In genomic region chr13:113820176-113820575, GRCm38 (mm10) we compare ENCODE assay signal across 34 mouse cellular contexts.
"Had no signal": no experiment of that assay in that cellular context is flagged by ENCODE, and none has a peak within 500 bp of the region (broad histone marks: within the 10 kb centered on the region; RNA-seq: fewer than 3 reads in every experiment).

No protein-coding gene starts in this region.

- H3K27me3 ChIP-seq: heart, embryonic 12.5 days; heart, embryonic 13.5 days; heart, embryonic 15.5 days; hindbrain, embryonic 12.5 days; hindbrain, embryonic 13.5 days; hindbrain, embryonic 15.5 days; intestine, embryonic 15.5 days; kidney, embryonic 15.5 days had no signal

- H3K27ac ChIP-seq: heart, embryonic 10.5 days; heart, embryonic 13.5 days; heart, embryonic 15.5 days; hindbrain, embryonic 10.5 days; hindbrain, embryonic 12.5 days; hindbrain, embryonic 13.5 days; hindbrain, embryonic 14.5 days; hindbrain, embryonic 15.5 days; hindbrain, postnatal 0 days; intestine, embryonic 15.5 days; kidney, embryonic 15.5 days; kidney, postnatal 0 days had no signal

- H3K36me3 ChIP-seq: heart, embryonic 10.5 days; heart, embryonic 12.5 days; heart, embryonic 13.5 days; heart, embryonic 15.5 days; hindbrain, embryonic 10.5 days; hindbrain, embryonic 12.5 days; hindbrain, embryonic 13.5 days; hindbrain, embryonic 15.5 days; intestine, embryonic 15.5 days; kidney, embryonic 15.5 days had no signal

- H3K4me3 ChIP-seq: heart, embryonic 10.5 days; heart, embryonic 12.5 days; heart, embryonic 13.5 days; heart, embryonic 15.5 days; hindbrain, embryonic 10.5 days; hindbrain, embryonic 12.5 days; hindbrain, embryonic 13.5 days; hindbrain, embryonic 15.5 days; intestine, embryonic 15.5 days; kidney, embryonic 15.5 days; layer of hippocampus, adult 2 months had no signal

- ATAC-seq: hindbrain, embryonic 16.5 days; hindbrain, postnatal 0 days; inflammation-experienced regulatory T-cells, adult 6 months; intestine, embryonic 15.5 days; intestine, embryonic 16.5 days; intestine, postnatal 0 days had no signal

- H3K4me1 ChIP-seq: hindbrain, embryonic 15.5 days had no signal

- H3K9ac ChIP-seq: heart, embryonic 12.5 days; heart, embryonic 13.5 days; heart, embryonic 15.5 days; hindbrain, embryonic 12.5 days; hindbrain, embryonic 13.5 days; hindbrain, embryonic 14.5 days; hindbrain, embryonic 15.5 days; intestine, embryonic 15.5 days; kidney, embryonic 15.5 days had no signal

- DNase-seq: heart, postnatal 14 days; heart, postnatal 36 days; heart, postnatal 4 days; kidney, adult 11 months; kidney, adult 18-20 months; kidney, adult 2 months; kidney, adult 8-10 months; kidney, adult 9 months; kidney, postnatal 10 days; kidney, postnatal 14 days; kidney, postnatal 25 days; kidney, postnatal 36 days; kidney, postnatal 4 days; layer of hippocampus, adult 9-11 months; layer of hippocampus, postnatal 36 days had no signal

- H3K4me2 ChIP-seq: heart, embryonic 11.5 days; heart, embryonic 12.5 days; heart, embryonic 13.5 days; heart, embryonic 15.5 days; hindbrain, embryonic 12.5 days; hindbrain, embryonic 13.5 days; hindbrain, embryonic 14.5 days; hindbrain, embryonic 15.5 days; intestine, embryonic 15.5 days; kidney, embryonic 15.5 days had no signal

- H3K9me3 ChIP-seq: heart, embryonic 10.5 days; heart, embryonic 12.5 days; heart, embryonic 13.5 days; heart, embryonic 15.5 days; hindbrain, embryonic 10.5 days; hindbrain, embryonic 12.5 days; hindbrain, embryonic 13.5 days; hindbrain, embryonic 15.5 days; intestine, embryonic 15.5 days; kidney, embryonic 15.5 days had no signal
